Comparison of ENCODE assay signal across 16 mouse cellular contexts in the genomic region with DNA sequence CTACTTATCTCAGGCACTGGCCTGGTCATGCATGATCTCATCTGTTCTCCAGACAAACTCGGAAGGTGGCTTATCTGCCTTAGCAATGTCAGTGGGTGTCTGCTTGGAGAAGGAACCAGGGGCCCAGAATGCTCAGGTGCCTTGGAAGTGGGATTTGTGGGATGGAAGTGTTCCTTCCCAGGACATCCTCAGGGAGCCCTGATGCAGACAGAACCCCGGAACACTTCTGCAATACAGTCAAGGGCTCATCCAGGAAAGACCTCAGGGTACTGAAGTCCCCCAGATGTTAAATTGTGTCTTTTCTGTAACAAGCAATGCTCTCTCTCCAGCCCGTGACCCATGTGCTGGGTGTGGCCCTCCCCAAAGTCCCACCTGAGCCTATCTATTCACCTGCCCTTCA.
"Had no signal": no experiment of that assay in that cellular context is flagged by ENCODE, and none has a peak within 500 bp of the region (broad histone marks: within the 10 kb centered on the region; RNA-seq: fewer than 3 reads in every experiment).

No protein-coding gene starts in this region.

- DNase-seq: retina, postnatal 1 day; right cerebral cortex, adult 18-20 months; right cerebral cortex, postnatal 14 days; right cerebral cortex, postnatal 25 days; right cerebral cortex, postnatal 4 days; spleen, adult 18-20 months; thymus, adult 18-20 months; thymus, adult 2 months; thymus, postnatal 14 days; thymus, postnatal 25 days; thymus, postnatal 36 days; thymus, postnatal 4 days had no signal

- H3K27me3 ChIP-seq: neural tube, embryonic 13.5 days; neural tube, embryonic 15.5 days; stomach, embryonic 15.5 days had no signal

- H3K4me1 ChIP-seq: neural tube, embryonic 13.5 days; neural tube, embryonic 15.5 days; stomach, embryonic 15.5 days had no signal

- H3K36me3 ChIP-seq: neural tube, embryonic 13.5 days; neural tube, embryonic 15.5 days; stomach, embryonic 15.5 days had no signal

- H3K9me3 ChIP-seq: neural tube, embryonic 13.5 days; neural tube, embryonic 15.5 days; stomach, embryonic 15.5 days had no signal

- H3K4me3 ChIP-seq: neural tube, embryonic 13.5 days; neural tube, embryonic 15.5 days; stomach, embryonic 15.5 days had no signal

- H3K27ac ChIP-seq: neural tube, embryonic 13.5 days; neural tube, embryonic 15.5 days; stomach, embryonic 15.5 days; stomach, postnatal 0 days had no signal
